Mouse (Mus musculus) cortical plate, adult 2 months (tissue): ENCODE results near the gene Hhatl. TPM values are rescaled to one million over a fixed set of nuclear protein-coding genes. Genes with fewer than 3 reads are reported as not detected.

Experiments
- H3K27ac ChIP-seq: fragments of 200-500 bp; 2 replicates; pipeline ENCODE4 v1.5.1; 2012; ENCODE audit warnings: low read length, control low read depth, inconsistent platforms; ENCODE audit not compliant: insufficient read depth
- H3K4me1 ChIP-seq: fragments of 200-500 bp; 2 replicates; pipeline ENCODE4 v1.6.1; 2011; ENCODE audit warnings: low read length; ENCODE audit not compliant: control insufficient read depth, insufficient read depth
- H3K4me3 ChIP-seq: fragments of 200-500 bp; 2 replicates; pipeline ENCODE4 v1.5.1; 2011; ENCODE audit warnings: mild to moderate bottlenecking, low read length, control low read depth; ENCODE audit not compliant: insufficient read depth
- CTCF ChIP-seq: fragments of 200-500 bp; IDR thresholded peaks from 2 replicates; pipeline ENCODE4 v1.5.1; 2011; ENCODE audit warnings: mild to moderate bottlenecking, control low read depth, low read length; ENCODE audit not compliant: insufficient read depth; ENCODE audit errors: extremely low read depth
- POLR2A ChIP-seq: fragments of 200-500 bp; IDR thresholded peaks from 2 replicates; pipeline ENCODE4 v1.6.1; 2011; ENCODE audit warnings: mild to moderate bottlenecking, low read length, control low read depth; ENCODE audit not compliant: insufficient read depth; ENCODE audit errors: extremely low read depth
- polyA plus RNA-seq: library from polyadenylated mRNA; depleted of rRNA; stranded (reverse); fragments of >200 nt; gene quantifications from 2 replicates; pipeline ENCODE4 v1.2.3, GENCODE M21; 2012

Gene Hhatl
- polyA plus RNA-seq, 1 experiment: 21.2 TPM

GRCm38 (mm10) chr9:121826356-121826755 is 34.0 kb upstream of the Hhatl start:
- Histone ChIP-seq H3K27ac (0 out of 2 replicates have a peak overlapping the region, but pooled peaks have one; percentile 15), H3K4me3 (no peak overlapping the region), H3K4me1 (peaks cover 13% of the 10 kb centered on the region)
- TF ChIP-seq POLR2A: 0 out of 2 replicates have a peak, but pooled peaks have one; percentile 18
- no peak for TF ChIP-seq CTCF

GRCm38 (mm10) chr9:121823991-121824390 is 31.7 kb upstream of the Hhatl start:
- H3K4me3 ChIP-seq: no peak overlapping the region
- H3K27ac ChIP-seq: no peak overlapping the region
- TF ChIP-seq CTCF (no peak), POLR2A (no peak)
- peaks cover 19% of the 10 kb centered on the region for H3K4me1 ChIP-seq

DNA sequence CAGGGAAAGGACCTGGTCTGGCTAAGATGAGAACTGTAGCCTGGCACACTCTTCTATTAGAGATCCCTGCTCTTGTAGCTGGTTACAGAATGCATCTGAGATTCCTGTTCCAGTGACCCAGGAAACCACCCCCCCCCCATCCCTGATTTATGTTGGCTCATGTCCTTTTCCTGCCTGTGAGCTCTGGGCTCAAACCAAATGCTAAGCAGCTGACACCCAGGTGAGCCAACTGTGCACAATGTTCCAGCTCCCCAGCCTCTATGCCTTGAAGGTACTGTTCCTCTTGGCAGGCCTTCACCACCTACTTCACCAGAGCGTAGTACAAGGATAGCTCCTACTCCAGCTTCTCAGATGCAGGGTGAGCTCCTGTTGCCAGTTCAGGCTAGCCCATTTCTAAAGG is 30.7 kb upstream of the Hhatl start:
- no peak overlapping the region for H3K4me3 ChIP-seq
- H3K27ac ChIP-seq: peak overlapping the region; percentile 32; the same call in 1 of the 2 replicates
- H3K4me1 ChIP-seq: peaks cover 19% of the 10 kb centered on the region
- TF ChIP-seq POLR2A: no peak
- TF ChIP-seq CTCF: no peak

GRCm38 (mm10) chr9:121822585-121822991 is 30.3 kb upstream of the Hhatl start:
- H3K4me3 ChIP-seq: no peak overlapping the region
- no peak overlapping the region; the same call in 1 of the 2 replicates for H3K27ac ChIP-seq
- TF ChIP-seq POLR2A (no peak), CTCF (no peak)
- peaks cover 19% of the 10 kb centered on the region for H3K4me1 ChIP-seq

GRCm38 (mm10) chr9:121820765-121821164 is 28.5 kb upstream of the Hhatl start:
- no peak overlapping the region for H3K27ac ChIP-seq
- no peak overlapping the region for H3K4me3 ChIP-seq
- TF ChIP-seq CTCF: no peak
- no peak for TF ChIP-seq POLR2A
- peaks cover 11% of the 10 kb centered on the region for H3K4me1 ChIP-seq

DNA sequence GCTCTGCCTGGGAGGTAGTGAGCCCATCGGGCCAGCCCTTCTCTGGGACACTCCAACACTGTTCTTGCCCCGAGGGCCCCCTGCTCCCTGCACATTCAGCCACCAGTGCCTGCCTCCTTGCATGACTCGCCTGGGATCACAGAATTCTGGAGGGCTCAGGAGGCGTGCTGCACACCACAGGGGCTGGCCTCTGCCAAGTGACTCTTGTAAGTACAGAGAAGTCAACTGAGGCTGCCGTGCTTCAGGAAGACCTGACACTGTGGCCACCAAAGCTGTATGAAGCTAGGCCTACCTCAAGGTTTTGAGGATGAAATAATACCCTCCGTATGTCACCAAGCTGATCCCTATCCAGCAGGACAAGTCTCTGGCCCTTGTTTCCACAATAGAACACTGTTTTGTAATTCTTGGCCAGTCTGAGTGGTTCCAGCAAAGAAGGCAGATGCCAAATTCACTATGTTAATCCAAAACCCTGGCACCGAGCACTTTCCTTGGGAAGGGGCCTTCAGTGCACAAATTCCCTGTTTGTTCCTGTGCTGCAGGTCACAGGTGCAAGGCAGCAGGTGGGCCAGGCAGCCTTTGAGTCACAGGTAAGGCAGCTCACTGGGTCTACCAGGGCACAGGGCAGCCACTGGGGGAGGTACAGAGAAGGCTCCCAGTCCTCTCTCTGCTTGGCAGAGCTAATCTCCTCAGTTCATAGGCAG is 27.6 kb upstream of the Hhatl start:
- TF ChIP-seq POLR2A: no peak
- no peak for TF ChIP-seq CTCF
- H3K4me3 ChIP-seq: no peak overlapping the region
- peaks cover 9% of the 10 kb centered on the region; the same call in 1 of the 2 replicates for H3K4me1 ChIP-seq
- H3K27ac ChIP-seq: peak overlapping the region; percentile 82

DNA sequence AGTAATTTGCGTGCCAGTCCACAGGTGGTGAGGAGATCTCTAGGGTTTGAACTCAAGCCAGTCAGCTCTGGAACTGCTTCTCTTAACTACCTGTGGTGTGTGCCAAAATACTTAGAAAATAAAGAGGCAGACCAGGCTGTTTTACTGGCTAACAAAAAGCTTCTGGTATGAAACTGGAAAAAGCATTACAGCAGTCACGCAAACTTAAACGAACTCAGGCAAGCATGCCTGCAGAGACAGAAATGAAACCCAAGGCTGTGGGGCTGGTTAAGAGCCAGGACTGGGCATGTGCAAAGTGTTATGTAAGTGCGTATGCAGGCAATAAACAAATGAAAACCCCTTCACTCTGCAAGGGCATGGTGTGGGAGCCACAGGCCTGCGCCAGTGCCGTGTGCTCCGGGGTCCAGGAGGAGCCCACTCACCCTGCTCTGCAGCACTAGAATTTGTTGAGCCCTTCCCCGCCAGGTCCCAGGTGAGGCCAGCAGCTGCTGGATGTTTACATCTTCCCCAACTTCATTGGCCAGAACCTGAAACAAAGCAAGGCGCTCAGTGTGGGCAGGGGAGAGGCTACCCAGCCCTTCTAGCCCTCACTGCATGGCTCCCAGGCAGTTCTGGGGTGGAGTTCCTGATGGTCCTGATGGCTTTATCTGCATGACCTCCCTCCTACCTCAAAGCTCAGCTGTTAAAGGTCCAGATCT is 26.9 kb upstream of the Hhatl start:
- peaks cover 9% of the 10 kb centered on the region; the same call in 1 of the 2 replicates for H3K4me1 ChIP-seq
- no peak for TF ChIP-seq CTCF
- TF ChIP-seq POLR2A: no peak
- no peak overlapping the region for H3K4me3 ChIP-seq
- H3K27ac ChIP-seq: peak overlapping the region; percentile 82

DNA sequence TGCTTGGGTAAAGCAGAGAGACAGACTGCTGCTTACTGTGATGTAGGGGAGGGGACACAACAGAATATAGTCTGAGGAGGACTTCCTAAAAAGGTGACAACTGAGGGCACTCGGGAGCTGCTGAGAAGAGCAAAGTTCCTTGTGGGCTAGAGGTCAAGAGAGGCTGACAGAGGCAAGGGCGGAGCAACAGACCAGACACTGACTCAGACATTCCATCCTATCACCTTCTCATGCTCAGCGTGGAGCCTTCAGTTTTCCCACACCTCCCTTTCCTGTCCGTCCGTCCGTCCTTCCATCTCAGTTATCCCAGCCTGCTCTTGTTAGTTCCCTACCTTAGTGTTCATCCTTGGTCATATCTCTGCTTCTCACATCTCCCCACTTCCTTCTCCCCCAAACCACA is 22.9 kb upstream of the Hhatl start:
- Histone ChIP-seq H3K4me3 (no peak overlapping the region), H3K4me1 (peaks cover 6% of the 10 kb centered on the region; the same call in 1 of the 2 replicates), H3K27ac (no peak overlapping the region)
- TF ChIP-seq CTCF: no peak
- no peak for TF ChIP-seq POLR2A

- TF ChIP-seq CTCF (no peak), POLR2A (no peak)
These were observed 17.9 kb upstream of the Hhatl start for GRCm38 (mm10) chr9:121810081-121810821.

More at GRCm38 (mm10) chr9:121810081-121810821, 17.9 kb upstream of the Hhatl start:
- H3K27ac ChIP-seq: peak overlapping the region; percentile 83
- H3K4me3 ChIP-seq: no peak overlapping the region
- H3K4me1 ChIP-seq: peaks cover 4% of the 10 kb centered on the region
